Mouse (Mus musculus) ES-E14 (cell line): ENCODE measurements around the gene Zfp993. TPM values are rescaled to one million over a fixed set of nuclear protein-coding genes. Genes with fewer than 3 reads are reported as not detected.

Source experiments
- total RNA-seq: library from RNA; depleted of rRNA; stranded (reverse); fragments of 300-350 nt; gene quantifications from 2 replicates; pipeline ENCODE4 v1.2.3, GENCODE M21; 2012; rRNA removed

Zfp993 gene
- total RNA-seq, 1 experiment: 6.3 TPM

Other genes starting within 250 kb of the Zfp993 start
- gene Zfp992, start 161.9 kb upstream of the Zfp993 start, total RNA-seq: 51.3 and 57.6 TPM in 2 replicates
- 136 and 150 TPM in 2 replicates for gene Zfp981, start 108.9 kb upstream of the Zfp993 start, total RNA-seq